Comparison of ENCODE assay signal across 8 mouse cellular contexts in the genomic region with DNA sequence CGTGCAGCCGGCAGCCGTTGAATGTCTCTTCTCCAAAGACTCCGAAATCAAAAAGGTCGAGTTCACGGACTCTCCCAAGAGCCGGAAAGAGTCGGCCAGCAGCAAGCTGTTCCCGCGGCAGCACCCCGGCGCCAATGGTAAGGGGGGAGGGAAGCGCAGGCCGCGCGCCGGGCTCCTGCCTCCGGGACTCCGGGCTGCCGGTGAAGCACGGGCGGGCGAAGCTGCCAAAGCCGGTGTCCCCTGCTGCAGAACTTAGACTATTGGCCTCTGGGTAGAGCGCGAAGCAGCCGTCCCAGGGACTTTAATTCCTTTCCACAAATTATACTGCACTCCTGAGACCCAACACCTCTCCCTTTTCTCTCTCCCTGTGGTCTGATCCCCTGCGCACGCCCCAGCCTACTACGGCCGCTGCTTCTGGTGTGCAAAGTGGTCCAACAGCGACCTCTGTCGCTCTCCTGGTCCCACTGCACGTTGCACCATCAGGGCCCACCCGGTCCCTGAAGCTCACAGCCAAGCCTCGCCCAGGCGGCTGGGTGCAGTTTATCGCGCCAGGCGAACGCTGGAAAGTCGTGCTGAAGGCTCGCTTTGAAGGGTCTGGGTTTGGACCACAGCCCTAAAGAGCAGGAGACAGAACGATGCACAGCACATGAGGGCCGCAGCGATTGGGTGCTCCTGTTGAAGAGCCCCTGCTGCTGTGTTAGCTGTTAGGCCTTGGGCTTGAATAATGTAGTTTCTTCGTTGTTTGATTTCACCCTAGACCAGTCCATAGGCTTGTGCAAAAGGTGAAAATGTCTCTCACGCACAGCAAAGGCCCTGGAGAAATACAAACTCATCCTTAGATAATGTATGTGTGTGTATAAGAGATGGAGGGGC. TPM values are rescaled to one million over a fixed set of nuclear protein-coding genes. Genes with fewer than 3 reads are reported as not detected.
DNase-seq lines count a peak whose midpoint lies in the region; ATAC-seq and TF ChIP-seq lines count a peak whose summit lies in the region.

No protein-coding gene starts in this region.

- H3K4me1 ChIP-seq in embryonic facial prominence, embryonic 11.5 days (ENCODE audit: control insufficient read depth, insufficient read depth, low read length): peaks cover 3% of the 10 kb centered on the region
- peaks cover 34% of the 10 kb centered on the region for H3K4me1 ChIP-seq in heart, embryonic 10.5 days
- H3K4me1 ChIP-seq in kidney, postnatal 0 days (replicated peaks; ENCODE audit: insufficient read depth, low read length): peaks cover 3% of the 10 kb centered on the region
- no peaks in the 10 kb centered on the region for H3K4me1 ChIP-seq in liver, embryonic 16.5 days (ENCODE audit: control insufficient read depth, low read depth, low read length)
- H3K4me1 ChIP-seq in olfactory bulb, adult 2 months (ENCODE audit: control insufficient read depth, insufficient read depth, low read length): peaks cover 12% of the 10 kb centered on the region

- peak overlapping the region; percentile 74 for H3K4me2 ChIP-seq in embryonic facial prominence, embryonic 11.5 days (ENCODE audit: low read depth, low read length)
- peak overlapping the region; percentile 63 for H3K4me2 ChIP-seq in kidney, postnatal 0 days (ENCODE audit: low read length)
- H3K4me2 ChIP-seq in liver, embryonic 16.5 days (ENCODE audit: low read depth, low read length): peak overlapping the region; percentile 45

- H3K9me3 ChIP-seq in embryonic facial prominence, embryonic 11.5 days (replicated peaks; ENCODE audit: control insufficient read depth, low read length): no peaks in the 10 kb centered on the region
- H3K9me3 ChIP-seq in heart, embryonic 10.5 days: no peaks in the 10 kb centered on the region
- no peaks in the 10 kb centered on the region for H3K9me3 ChIP-seq in kidney, postnatal 0 days (replicated peaks; ENCODE audit: low read length)
- no peaks in the 10 kb centered on the region for H3K9me3 ChIP-seq in liver, embryonic 16.5 days (replicated peaks; ENCODE audit: control insufficient read depth, low read length)

- ATAC-seq in embryonic facial prominence, embryonic 11.5 days (replicated peaks; ENCODE audit: insufficient number of reproducible peaks, low FRiP score, low TSS enrichment, low read depth): peak; percentile 93
- peak; percentile 88 for ATAC-seq in kidney, postnatal 0 days (replicated peaks; ENCODE audit: low FRiP score, low read depth)
- peak; percentile 60 for ATAC-seq in liver, embryonic 16.5 days (ENCODE audit: low read depth)

- TF ChIP-seq POLR2A in olfactory bulb, adult 2 months (IDR thresholded peaks at IDR 0.05; ENCODE audit: insufficient read depth, low read depth, low read length): no peak

- WGBS in embryonic facial prominence, embryonic 11.5 days: under 1% methylated on average over 48 of the region's 48 CpGs
- WGBS in heart, embryonic 10.5 days: under 1% methylated on average over 48 of the region's 48 CpGs
- WGBS in kidney, postnatal 0 days: under 1% methylated on average over 44 of the region's 48 CpGs
- WGBS in liver, embryonic 16.5 days (ENCODE audit: insufficient replicate concordance): 1% methylated on average over 48 of the region's 48 CpGs
- 1% methylated on average over 48 of the region's 48 CpGs for WGBS in olfactory bulb, adult 2 months

- peak overlapping the region; percentile 40 for H3K4me3 ChIP-seq in embryonic facial prominence, embryonic 11.5 days (ENCODE audit: low read depth, low read length)
- peak overlapping the region; percentile 60 for H3K4me3 ChIP-seq in heart, embryonic 10.5 days
- peak overlapping the region; percentile 37 for H3K4me3 ChIP-seq in kidney, postnatal 0 days (replicated peaks; ENCODE audit: low read depth, low read length)
- peak overlapping the region; percentile 29 for H3K4me3 ChIP-seq in liver, embryonic 16.5 days (ENCODE audit: low read depth, low read length)
- peak overlapping the region; percentile 10 for H3K4me3 ChIP-seq in olfactory bulb, adult 2 months (ENCODE audit: insufficient read depth, low read depth, low read length)

- 0 out of 2 replicates have a peak overlapping the region, but pooled peaks have one; percentile 20 for H3K27ac ChIP-seq in embryonic facial prominence, embryonic 11.5 days (replicated peaks; ENCODE audit: low read depth, low read length)
- peak overlapping the region; percentile 36; the same call in 1 of the 2 replicates for H3K27ac ChIP-seq in heart, embryonic 10.5 days
- H3K27ac ChIP-seq in kidney, postnatal 0 days: no peak overlapping the region
- no peak overlapping the region for H3K27ac ChIP-seq in liver, embryonic 16.5 days (ENCODE audit: low read length)
- H3K27ac ChIP-seq in olfactory bulb, adult 2 months (ENCODE audit: insufficient read depth, low read depth, low read length): no peak overlapping the region

- no peaks in the 10 kb centered on the region for H3K36me3 ChIP-seq in embryonic facial prominence, embryonic 11.5 days (replicated peaks; ENCODE audit: control insufficient read depth, insufficient read depth, low read depth, low read length)
- H3K36me3 ChIP-seq in heart, embryonic 10.5 days: no peaks in the 10 kb centered on the region
- H3K36me3 ChIP-seq in kidney, postnatal 0 days (ENCODE audit: insufficient read depth, low read length): no peaks in the 10 kb centered on the region
- no peaks in the 10 kb centered on the region for H3K36me3 ChIP-seq in liver, embryonic 16.5 days (ENCODE audit: control insufficient read depth, insufficient read depth)

- DNase-seq in left cerebral cortex, adult 18-20 months (ENCODE audit: low spot score in 2 of 2): peak; percentile 55 to 78
- DNase-seq in left cerebral cortex, adult 11 months (ENCODE audit: low spot score): no peak
- DNase-seq in embryonic facial prominence, embryonic 11.5 days (ENCODE audit: low spot score): peak; percentile 93
- peak; percentile 91 for DNase-seq in heart, embryonic 10.5 days (ENCODE audit: low spot score)
- DNase-seq in kidney, postnatal 0 days (ENCODE audit: low spot score): peak; percentile 95
- DNase-seq in yolk sac, embryonic 10.5 days (ENCODE audit: low spot score): peak; percentile 87

- TF ChIP-seq CTCF in kidney, postnatal 0 days (IDR thresholded peaks at IDR 0.05; ENCODE audit: low read depth): peak; percentile 96
- TF ChIP-seq CTCF in olfactory bulb, adult 2 months (IDR thresholded peaks at IDR 0.05; ENCODE audit: insufficient read depth, low read depth, low read length): peak; percentile 94

- H3K9ac ChIP-seq in embryonic facial prominence, embryonic 11.5 days (replicated peaks; ENCODE audit: low read length): peak overlapping the region; percentile 59
- no peak overlapping the region for H3K9ac ChIP-seq in kidney, postnatal 0 days (ENCODE audit: low read depth, low read length)
- no peak overlapping the region for H3K9ac ChIP-seq in liver, embryonic 16.5 days (ENCODE audit: low read depth, low read length)

- peaks cover 66% of the 10 kb centered on the region for H3K27me3 ChIP-seq in embryonic facial prominence, embryonic 11.5 days (ENCODE audit: control insufficient read depth, insufficient read depth, low read length)
- H3K27me3 ChIP-seq in heart, embryonic 10.5 days (ENCODE audit: insufficient read depth, poor library complexity, severe bottlenecking): peaks cover 94% of the 10 kb centered on the region
- H3K27me3 ChIP-seq in kidney, postnatal 0 days (ENCODE audit: insufficient read depth, low read length): peaks cover 90% of the 10 kb centered on the region
- peaks cover 88% of the 10 kb centered on the region for H3K27me3 ChIP-seq in liver, embryonic 16.5 days (ENCODE audit: control insufficient read depth, insufficient read depth, low read depth, low read length)

RNA-seq across cellular contexts. Expression of a gene that starts 5.0 kb away (rescaled TPM):
- total RNA-seq in left cerebral cortex, adult 18-20 months (2021): not detected
- 35.6 and 41.4 TPM in 2 replicates for polyA plus RNA-seq in embryonic facial prominence, embryonic 11.5 days (2014; fragmentation: Nextera tagmentation; extraction: Ambion mirVana)
- polyA plus RNA-seq in heart, embryonic 10.5 days (2016; fragmentation: Nextera tagmentation; extraction: Ambion mirVana): 35.1 and 60.0 TPM in 2 replicates
- polyA plus RNA-seq in kidney, postnatal 0 days (2015; fragmentation: Nextera tagmentation; extraction: Ambion mirVana): 6.5 and 7.0 TPM in 2 replicates
- 0.42 and 0.77 TPM in 2 replicates for polyA plus RNA-seq in liver, embryonic 16.5 days (2015; fragmentation: Nextera tagmentation; extraction: Ambion mirVana)
- not detected in 2 replicates for polyA plus RNA-seq in olfactory bulb, adult 2 months (2012; ENCODE audit: insufficient read depth, insufficient read length, low replicate concordance, missing spikeins)

Comparison
In these comparisons a context has a peak if more than half of its experiments do, and no peak if none do; other contexts are left out.
1. H3K27ac ChIP-seq: peak in embryonic facial prominence, embryonic 11.5 days (single experiment) and heart, embryonic 10.5 days (single experiment); none in kidney, postnatal 0 days (single experiment), liver, embryonic 16.5 days (single experiment) and olfactory bulb, adult 2 months (single experiment).
2. H3K4me3 ChIP-seq: peak in every context shown above with its lines; median percentile 60 in heart, embryonic 10.5 days; 40 in embryonic facial prominence, embryonic 11.5 days; 37 in kidney, postnatal 0 days; 29 in liver, embryonic 16.5 days; 10 in olfactory bulb, adult 2 months.
3. Peak in every context shown above with its lines, with median percentiles within 50 percentile points of each other: ATAC-seq and H3K4me2 ChIP-seq.